Mouse (Mus musculus): ENCODE data around the gene 1600014C23Rik.

DNA sequence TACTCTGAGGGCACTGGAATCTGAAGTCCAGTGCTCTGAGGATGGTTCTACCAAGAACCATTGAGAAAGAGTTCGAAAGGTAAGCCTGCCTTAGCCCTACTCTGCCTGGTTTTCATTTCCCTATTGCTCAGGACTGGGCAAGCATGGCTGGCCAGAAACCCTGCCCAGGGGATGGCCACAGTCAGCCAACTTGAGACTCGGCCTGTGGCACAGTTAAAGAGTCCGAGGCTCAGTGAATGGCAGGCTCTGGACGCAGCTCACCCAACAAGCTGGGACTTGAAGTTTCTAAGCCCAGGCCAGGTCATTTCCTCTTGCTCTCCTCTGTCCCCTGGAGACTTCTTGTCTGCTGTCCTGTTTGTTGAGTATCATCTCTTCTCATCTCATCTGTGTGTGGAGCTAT lies 2.9 kb downstream of the 1600014C23Rik start:
- no peak for TF ChIP-seq CTCF (IDR thresholded peaks at IDR 0.05; ENCODE audit: borderline replicate concordance, insufficient read depth, low read length)
- TF ChIP-seq POLR2A (IDR thresholded peaks at IDR 0.05; ENCODE audit: low read depth, low read length), result no peak

All from embryonic fibroblast, embryonic 13.5 days (primary cell).